In the genomic region with DNA sequence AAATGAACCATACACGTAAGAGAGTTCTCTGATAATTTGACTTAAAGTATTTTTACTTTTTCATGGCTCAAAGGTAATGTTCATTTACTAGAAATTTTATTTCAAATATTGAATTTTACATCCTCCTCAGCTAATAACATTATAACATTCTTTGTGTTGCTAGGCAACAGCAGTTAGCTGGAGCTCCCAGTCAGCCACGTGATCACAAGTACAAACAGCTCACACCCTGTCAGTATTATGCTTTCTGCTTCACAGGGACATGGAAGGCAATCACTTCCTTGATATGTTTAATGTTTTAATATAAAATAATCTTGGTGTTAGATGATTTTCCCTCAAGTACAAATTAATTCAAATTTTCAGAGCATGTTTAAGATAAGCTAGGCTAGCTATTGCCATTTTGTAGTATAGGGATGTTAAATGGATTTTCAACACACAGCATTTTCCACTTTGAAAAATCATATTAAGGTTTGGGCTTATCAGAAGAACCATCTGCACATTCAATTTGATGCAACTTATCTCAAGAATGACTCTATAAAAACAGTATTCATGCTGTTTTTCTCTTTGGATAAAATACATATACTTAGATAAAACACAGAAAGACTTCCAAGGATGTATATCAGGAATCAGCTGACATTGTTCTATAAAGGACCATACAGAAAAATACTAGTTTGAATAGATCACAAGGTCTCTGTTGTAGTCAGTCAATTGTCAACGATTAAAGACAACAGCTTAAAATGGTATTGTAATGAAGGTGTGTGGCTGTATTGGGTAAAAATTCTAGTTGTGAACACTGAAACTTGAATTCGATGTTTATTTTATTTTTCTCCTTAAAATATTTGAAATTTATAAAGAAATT, we compare ENCODE assay signal across 20 mouse cellular contexts. TPM values are rescaled to one million over a fixed set of nuclear protein-coding genes. Genes with fewer than 3 reads are reported as not detected.
DNase-seq lines count a peak whose midpoint lies in the region; ATAC-seq and TF ChIP-seq lines count a peak whose summit lies in the region.
"Not testable (repeated sequence)": the region's sequence is repeated elsewhere in the genome, so short reads cannot be mapped to it uniquely, and the experiment has no call there.
"Had no signal": no experiment of that assay in that cellular context is flagged by ENCODE, and none has a peak within 500 bp of the region (broad histone marks: within the 10 kb centered on the region; RNA-seq: fewer than 3 reads in every experiment).

No protein-coding gene starts in this region.

- not testable (repeated sequence) for H3K9me3 ChIP-seq in forebrain, embryonic 12.5 days; forebrain, embryonic 16.5 days (ENCODE audit: control insufficient read depth, low read length); hindbrain, embryonic 14.5 days (ENCODE audit: control insufficient read depth, low read length); intestine, embryonic 15.5 days; midbrain, embryonic 13.5 days; midbrain, postnatal 0 days (ENCODE audit: low read length); neural tube, embryonic 15.5 days (replicated peaks)

- not testable (repeated sequence) for DNase-seq in hindbrain, embryonic 14.5 days (ENCODE audit: low spot score); midbrain, postnatal 0 days (ENCODE audit: low spot score)

- 0 out of 2 replicates have a peak, but pooled peaks have one; percentile 71 for ATAC-seq in forebrain, embryonic 12.5 days (ENCODE audit: low FRiP score)
- peak; percentile 97 for ATAC-seq in forebrain, embryonic 16.5 days
- peak; percentile 89 for ATAC-seq in hindbrain, embryonic 14.5 days (ENCODE audit: low FRiP score)
- ATAC-seq in intestine, embryonic 15.5 days, result peak; percentile 68; the same call in 1 of the 2 replicates
- peak; percentile 89 for ATAC-seq in midbrain, embryonic 13.5 days
- peak; percentile 95 for ATAC-seq in midbrain, postnatal 0 days (ENCODE audit: low FRiP score)
- peak; percentile 96 for ATAC-seq in neural tube, embryonic 15.5 days (ENCODE audit: low FRiP score)

- no CpG with 5 or more reads among the region's 4 CpGs for WGBS in forebrain, embryonic 12.5 days
- WGBS in forebrain, embryonic 16.5 days, result no CpG with 5 or more reads among the region's 4 CpGs
- WGBS in hindbrain, embryonic 14.5 days, result no CpG with 5 or more reads among the region's 4 CpGs
- no CpG with 5 or more reads among the region's 4 CpGs for WGBS in intestine, embryonic 15.5 days
- WGBS in midbrain, embryonic 13.5 days, result no CpG with 5 or more reads among the region's 4 CpGs
- no CpG with 5 or more reads among the region's 4 CpGs for WGBS in midbrain, postnatal 0 days
- WGBS in neural tube, embryonic 15.5 days, result no CpG with 5 or more reads among the region's 4 CpGs

- H3K9ac ChIP-seq in forebrain, embryonic 12.5 days; forebrain, embryonic 16.5 days (replicated peaks; ENCODE audit: low read depth, low read length); hindbrain, embryonic 14.5 days; intestine, embryonic 15.5 days; midbrain, embryonic 13.5 days (replicated peaks); midbrain, postnatal 0 days (replicated peaks; ENCODE audit: low read length, poor library complexity, severe bottlenecking); neural tube, embryonic 15.5 days (replicated peaks): not testable (repeated sequence)

- H3K27ac ChIP-seq in forebrain, embryonic 12.5 days; forebrain, embryonic 16.5 days (ENCODE audit: low read length); hindbrain, embryonic 14.5 days; intestine, embryonic 15.5 days; midbrain, embryonic 13.5 days; midbrain, postnatal 0 days (ENCODE audit: low read depth, low read length); neural tube, embryonic 15.5 days (replicated peaks): not testable (repeated sequence)

- not testable (repeated sequence) for H3K4me3 ChIP-seq in forebrain, embryonic 12.5 days (replicated peaks); forebrain, embryonic 16.5 days (replicated peaks; ENCODE audit: low read length); hindbrain, embryonic 14.5 days (replicated peaks; ENCODE audit: low read length); intestine, embryonic 15.5 days (replicated peaks); midbrain, embryonic 13.5 days (replicated peaks); midbrain, postnatal 0 days (ENCODE audit: low read depth, low read length); neural tube, embryonic 15.5 days (replicated peaks)

- not testable (repeated sequence) for H3K27me3 ChIP-seq in forebrain, embryonic 12.5 days; forebrain, embryonic 16.5 days (replicated peaks; ENCODE audit: control insufficient read depth, insufficient read depth, low read length); hindbrain, embryonic 14.5 days (ENCODE audit: control insufficient read depth, insufficient read depth, low read length); intestine, embryonic 15.5 days (replicated peaks); midbrain, embryonic 13.5 days; midbrain, postnatal 0 days (ENCODE audit: insufficient read depth, low read length); neural tube, embryonic 15.5 days (replicated peaks)

- not testable (repeated sequence) for H3K36me3 ChIP-seq in forebrain, embryonic 12.5 days (replicated peaks); forebrain, embryonic 16.5 days (ENCODE audit: control insufficient read depth, insufficient read depth); hindbrain, embryonic 14.5 days (replicated peaks; ENCODE audit: control insufficient read depth, insufficient read depth); intestine, embryonic 15.5 days; midbrain, embryonic 13.5 days; midbrain, postnatal 0 days (ENCODE audit: insufficient read depth, low read length); neural tube, embryonic 15.5 days

- not testable (repeated sequence) for TF ChIP-seq CTCF in midbrain, postnatal 0 days (IDR thresholded peaks at IDR 0.05)

- not testable (repeated sequence) for H3K4me1 ChIP-seq in forebrain, embryonic 12.5 days; forebrain, embryonic 16.5 days (replicated peaks; ENCODE audit: control insufficient read depth, insufficient read depth, low read length); hindbrain, embryonic 14.5 days (replicated peaks; ENCODE audit: control insufficient read depth, insufficient read depth, low read length); intestine, embryonic 15.5 days (replicated peaks); midbrain, embryonic 13.5 days (replicated peaks); midbrain, postnatal 0 days (ENCODE audit: insufficient read depth, low read length); neural tube, embryonic 15.5 days

- H3K4me2 ChIP-seq in forebrain, embryonic 12.5 days; forebrain, embryonic 16.5 days (ENCODE audit: low read length); hindbrain, embryonic 14.5 days (replicated peaks); intestine, embryonic 15.5 days (replicated peaks); midbrain, embryonic 13.5 days (replicated peaks); midbrain, postnatal 0 days (ENCODE audit: low read depth, low read length, poor library complexity, severe bottlenecking); neural tube, embryonic 15.5 days: not testable (repeated sequence)

RNA-seq across cellular contexts. Expression of a gene that starts 11.5 kb away (rescaled TPM):
- not detected in 2 replicates for polyA plus RNA-seq in forebrain, embryonic 12.5 days (2016; fragmentation: Nextera tagmentation; extraction: Ambion mirVana)
- polyA plus RNA-seq in forebrain, embryonic 16.5 days (2015; fragmentation: Nextera tagmentation; extraction: Ambion mirVana), result not detected in 2 replicates
- not detected in 2 replicates for polyA plus RNA-seq in hindbrain, embryonic 14.5 days (2014; fragmentation: Nextera tagmentation; extraction: Ambion mirVana)
- polyA plus RNA-seq in intestine, embryonic 15.5 days (2015; fragmentation: Nextera tagmentation; extraction: Ambion mirVana), result not detected in 2 replicates
- not detected in 2 replicates for polyA plus RNA-seq in midbrain, embryonic 13.5 days (2015; fragmentation: Nextera tagmentation; extraction: Ambion mirVana)
- total RNA-seq in midbrain, postnatal 0 days (2014; rRNA removed), result not detected in 2 replicates
- not detected in 2 replicates for polyA plus RNA-seq in midbrain, postnatal 0 days (2015; fragmentation: Nextera tagmentation; extraction: Ambion mirVana)
- not detected in 2 replicates for polyA plus RNA-seq in neural tube, embryonic 15.5 days (2015; fragmentation: Nextera tagmentation; extraction: Ambion mirVana)
- total RNA-seq: adrenal gland, adult 8-10 months; adrenal gland, postnatal 36 days; gastrocnemius, adult 8-10 months; gastrocnemius, postnatal 36 days; heart, postnatal 36 days had no signal
- polyA plus RNA-seq: CD4-positive, CD25-positive, alpha-beta regulatory T cell, adult 4 months; cerebellum, adult 2 months; embryonic facial prominence, embryonic 10.5 days; G1E; heart, embryonic 13.5 days; heart, postnatal 0 days; hindbrain, embryonic 11.5 days had no signal

RNA-seq across cellular contexts. Expression of a gene that starts 29.4 kb away (rescaled TPM):
- polyA plus RNA-seq in forebrain, embryonic 12.5 days (2016; fragmentation: Nextera tagmentation; extraction: Ambion mirVana), result not detected in 2 replicates
- not detected in 2 replicates for polyA plus RNA-seq in forebrain, embryonic 16.5 days (2015; fragmentation: Nextera tagmentation; extraction: Ambion mirVana)
- polyA plus RNA-seq in hindbrain, embryonic 14.5 days (2014; fragmentation: Nextera tagmentation; extraction: Ambion mirVana), result not detected in 2 replicates
- not detected in 2 replicates for polyA plus RNA-seq in intestine, embryonic 15.5 days (2015; fragmentation: Nextera tagmentation; extraction: Ambion mirVana)
- not detected in 2 replicates for polyA plus RNA-seq in midbrain, embryonic 13.5 days (2015; fragmentation: Nextera tagmentation; extraction: Ambion mirVana)
- total RNA-seq in midbrain, postnatal 0 days (2014; rRNA removed), result not detected in 2 replicates
- not detected in 2 replicates for polyA plus RNA-seq in midbrain, postnatal 0 days (2015; fragmentation: Nextera tagmentation; extraction: Ambion mirVana)
- polyA plus RNA-seq in neural tube, embryonic 15.5 days (2015; fragmentation: Nextera tagmentation; extraction: Ambion mirVana), result not detected in 2 replicates
- total RNA-seq: adrenal gland, adult 8-10 months; adrenal gland, postnatal 36 days; gastrocnemius, adult 8-10 months; gastrocnemius, postnatal 36 days; heart, postnatal 36 days had no signal
- polyA plus RNA-seq: CD4-positive, CD25-positive, alpha-beta regulatory T cell, adult 4 months; cerebellum, adult 2 months; embryonic facial prominence, embryonic 10.5 days; embryonic facial prominence, embryonic 14.5 days; G1E; heart, embryonic 13.5 days; heart, postnatal 0 days; hindbrain, embryonic 11.5 days had no signal

RNA-seq across cellular contexts. Expression of a gene that starts 41.1 kb away (rescaled TPM):
- not detected in 2 replicates for polyA plus RNA-seq in forebrain, embryonic 12.5 days (2016; fragmentation: Nextera tagmentation; extraction: Ambion mirVana)
- polyA plus RNA-seq in forebrain, embryonic 16.5 days (2015; fragmentation: Nextera tagmentation; extraction: Ambion mirVana), result not detected in 2 replicates
- not detected in 2 replicates for polyA plus RNA-seq in hindbrain, embryonic 14.5 days (2014; fragmentation: Nextera tagmentation; extraction: Ambion mirVana)
- not detected in 2 replicates for polyA plus RNA-seq in intestine, embryonic 15.5 days (2015; fragmentation: Nextera tagmentation; extraction: Ambion mirVana)
- polyA plus RNA-seq in midbrain, embryonic 13.5 days (2015; fragmentation: Nextera tagmentation; extraction: Ambion mirVana), result not detected in 2 replicates
- total RNA-seq in midbrain, postnatal 0 days (2014; rRNA removed), result not detected in 2 replicates
- not detected in 2 replicates for polyA plus RNA-seq in midbrain, postnatal 0 days (2015; fragmentation: Nextera tagmentation; extraction: Ambion mirVana)
- not detected in 2 replicates for polyA plus RNA-seq in neural tube, embryonic 15.5 days (2015; fragmentation: Nextera tagmentation; extraction: Ambion mirVana)
- total RNA-seq: adrenal gland, adult 8-10 months; adrenal gland, postnatal 36 days; G1E; gastrocnemius, adult 8-10 months; gastrocnemius, postnatal 36 days; heart, postnatal 36 days had no signal
- polyA plus RNA-seq: CD4-positive, CD25-positive, alpha-beta regulatory T cell, adult 4 months; cerebellum, adult 2 months; embryonic facial prominence, embryonic 10.5 days; embryonic facial prominence, embryonic 14.5 days; G1E; heart, embryonic 13.5 days; heart, postnatal 0 days; hindbrain, embryonic 11.5 days had no signal

RNA-seq across cellular contexts. Expression of a gene that starts 59.5 kb away (rescaled TPM):
- polyA plus RNA-seq in forebrain, embryonic 12.5 days (2016; fragmentation: Nextera tagmentation; extraction: Ambion mirVana), result not detected in 2 replicates
- polyA plus RNA-seq in forebrain, embryonic 16.5 days (2015; fragmentation: Nextera tagmentation; extraction: Ambion mirVana), result not detected in 2 replicates
- not detected in 2 replicates for polyA plus RNA-seq in hindbrain, embryonic 14.5 days (2014; fragmentation: Nextera tagmentation; extraction: Ambion mirVana)
- not detected in 2 replicates for polyA plus RNA-seq in intestine, embryonic 15.5 days (2015; fragmentation: Nextera tagmentation; extraction: Ambion mirVana)
- polyA plus RNA-seq in midbrain, embryonic 13.5 days (2015; fragmentation: Nextera tagmentation; extraction: Ambion mirVana), result not detected in 2 replicates
- not detected in 2 replicates for total RNA-seq in midbrain, postnatal 0 days (2014; rRNA removed)
- polyA plus RNA-seq in midbrain, postnatal 0 days (2015; fragmentation: Nextera tagmentation; extraction: Ambion mirVana), result 0.10 TPM in 1 of 2 replicates, not detected in the other
- not detected in 2 replicates for polyA plus RNA-seq in neural tube, embryonic 15.5 days (2015; fragmentation: Nextera tagmentation; extraction: Ambion mirVana)
- total RNA-seq: adrenal gland, adult 8-10 months; adrenal gland, postnatal 36 days; G1E; gastrocnemius, adult 8-10 months; gastrocnemius, postnatal 36 days; heart, postnatal 36 days had no signal
- polyA plus RNA-seq: cerebellum, adult 2 months; embryonic facial prominence, embryonic 10.5 days; G1E; heart, embryonic 13.5 days; heart, postnatal 0 days; hindbrain, embryonic 11.5 days had no signal
